In genomic region chr3:51730662-51731061, GRCm38 (mm10) we compare ENCODE assay signal across 22 mouse cellular contexts.
A peak's percentile ranks its signal among the peaks of the same experiment; 100 is the strongest.
DNase-seq lines count a peak whose midpoint lies in the region; ATAC-seq lines count a peak whose summit lies in the region.
"Had no signal": no experiment of that assay in that cellular context is flagged by ENCODE, and none has a peak within 500 bp of the region (broad histone marks: within the 10 kb centered on the region; RNA-seq: fewer than 3 reads in every experiment).

No protein-coding gene starts in this region.

- no peak for ATAC-seq in hindbrain, embryonic 11.5 days (ENCODE audit: low FRiP score)
- peak; percentile 32 for ATAC-seq in activated CD4-positive, CD25-positive, alpha-beta regulatory T cell, adult 4 months
- ATAC-seq in megakaryocyte progenitor cell, adult 5-6 weeks (replicated peaks; ENCODE audit: poor library complexity): peak; percentile 49
- ATAC-seq: forebrain, embryonic 14.5 days had no signal

- no peak for DNase-seq in hindbrain, embryonic 10.5 days (ENCODE audit: low spot score)
- no peak for DNase-seq in hindbrain, embryonic 11.5 days (ENCODE audit: low spot score)
- DNase-seq in thymus, postnatal 0 days (ENCODE audit: low spot score): peak; percentile 30
- DNase-seq in thymus, postnatal 25 days: no peak
- DNase-seq in spleen, postnatal 14 days (ENCODE audit: low spot score in 2 of 2): no peak
- DNase-seq in kidney, adult 8-10 months: no peak
- DNase-seq: adrenal gland, postnatal 10 days; cerebellum, adult 18-20 months; cerebellum, adult 9-11 months; cerebellum, postnatal 36 days; gastrocnemius, adult 2 months; gastrocnemius, postnatal 36 days; heart, adult 2 months; heart, postnatal 4 days; kidney, adult 11 months had no signal

- H3K4me2 ChIP-seq in hindbrain, embryonic 11.5 days (replicated peaks; ENCODE audit: low read depth, low read length): no peak overlapping the region
- H3K4me2 ChIP-seq: heart, embryonic 13.5 days; hindbrain, embryonic 15.5 days had no signal

- H3K4me1 ChIP-seq in hindbrain, embryonic 10.5 days (replicated peaks): peaks cover 34% of the 10 kb centered on the region
- peaks cover 4% of the 10 kb centered on the region for H3K4me1 ChIP-seq in hindbrain, embryonic 11.5 days (replicated peaks; ENCODE audit: control insufficient read depth, insufficient read depth, low read length)

- H3K27ac ChIP-seq in hindbrain, embryonic 10.5 days: peak overlapping the region; percentile 14; the same call in 1 of the 2 replicates
- no peak overlapping the region for H3K27ac ChIP-seq in hindbrain, embryonic 11.5 days (ENCODE audit: low read depth, low read length)
- H3K27ac ChIP-seq: embryonic facial prominence, embryonic 10.5 days; forebrain, embryonic 10.5 days; gastrocnemius, adult 2 months; heart, adult 2 months; heart, embryonic 13.5 days; hindbrain, embryonic 15.5 days had no signal

- no peak overlapping the region for H3K9ac ChIP-seq in hindbrain, embryonic 11.5 days (ENCODE audit: low read depth, low read length)
- H3K9ac ChIP-seq: heart, embryonic 13.5 days; hindbrain, embryonic 15.5 days had no signal

- no peaks in the 10 kb centered on the region for H3K27me3 ChIP-seq in hindbrain, embryonic 10.5 days (ENCODE audit: insufficient read depth, poor library complexity, severe bottlenecking)
- H3K27me3 ChIP-seq in hindbrain, embryonic 11.5 days (ENCODE audit: control insufficient read depth, insufficient read depth, low read length): no peaks in the 10 kb centered on the region
- H3K27me3 ChIP-seq: hindbrain, embryonic 15.5 days had no signal

- H3K36me3 ChIP-seq in hindbrain, embryonic 10.5 days: no peaks in the 10 kb centered on the region
- no peaks in the 10 kb centered on the region for H3K36me3 ChIP-seq in hindbrain, embryonic 11.5 days (ENCODE audit: control insufficient read depth, insufficient read depth, low read length)
- H3K36me3 ChIP-seq: embryonic facial prominence, embryonic 10.5 days; forebrain, embryonic 10.5 days; heart, embryonic 13.5 days; hindbrain, embryonic 15.5 days had no signal

- H3K4me3 ChIP-seq in hindbrain, embryonic 10.5 days: no peak overlapping the region
- no peak overlapping the region for H3K4me3 ChIP-seq in hindbrain, embryonic 11.5 days (ENCODE audit: low read depth, low read length)
- H3K4me3 ChIP-seq: embryonic facial prominence, embryonic 10.5 days; forebrain, embryonic 10.5 days; gastrocnemius, adult 2 months; heart, adult 2 months; heart, embryonic 13.5 days; hindbrain, embryonic 15.5 days had no signal

- no peaks in the 10 kb centered on the region for H3K9me3 ChIP-seq in hindbrain, embryonic 10.5 days
- H3K9me3 ChIP-seq in hindbrain, embryonic 11.5 days (ENCODE audit: control insufficient read depth, low read length): no peaks in the 10 kb centered on the region
- H3K9me3 ChIP-seq: embryonic facial prominence, embryonic 10.5 days; forebrain, embryonic 10.5 days; heart, embryonic 13.5 days; hindbrain, embryonic 15.5 days had no signal

- 91% methylated on average over 7 of the region's 7 CpGs for WGBS in hindbrain, embryonic 10.5 days
- WGBS in hindbrain, embryonic 11.5 days: 91% methylated on average over 7 of the region's 7 CpGs
